Mouse (Mus musculus) hindbrain, embryonic 11.5 days (tissue): Measurements from ENCODE around the gene Trappc2l. TPM values are rescaled to one million over a fixed set of nuclear protein-coding genes. Genes with fewer than 3 reads are reported as not detected.
A peak's percentile ranks its signal among the peaks of the same experiment; 100 is the strongest.

Source experiments
- ATAC-seq: fragments of 200-750 bp; cut with Nextera tagmentation; 2 replicates; pipeline ENCODE4 v1.8.0; 2017; ENCODE audit warnings: mild to moderate bottlenecking, moderate TSS enrichment, moderate library complexity; ENCODE audit not compliant: low FRiP score
- DNase-seq: peaks from one replicate; pipeline ENCODE4 v3.0.0-alpha.2; 2015; ENCODE audit warnings: low spot score
- H3K27ac ChIP-seq: fragments of 300-500 bp; sonication (generic); 2 replicates; pipeline ENCODE4 v1.5.1; 2014; ENCODE audit warnings: mild to moderate bottlenecking, low read depth, low read length
- H3K27me3 ChIP-seq: fragments of 300-500 bp; sonication (generic); 2 replicates; pipeline ENCODE4 v1.6.1; 2014; ENCODE audit warnings: mild to moderate bottlenecking, low read length, moderate library complexity, mixed read lengths; ENCODE audit not compliant: control insufficient read depth, insufficient read depth
- H3K36me3 ChIP-seq: fragments of 300-500 bp; sonication (generic); 2 replicates; pipeline ENCODE4 v1.6.1; 2014; ENCODE audit warnings: mild to moderate bottlenecking, low read length, moderate library complexity, mixed read lengths; ENCODE audit not compliant: control insufficient read depth, insufficient read depth
- H3K4me1 ChIP-seq: fragments of 300-500 bp; sonication (generic); replicated peaks from 2 replicates; pipeline ENCODE4 v1.6.1; 2014; ENCODE audit warnings: low read length, mixed read lengths; ENCODE audit not compliant: control insufficient read depth, insufficient read depth
- H3K4me2 ChIP-seq: fragments of 300-500 bp; sonication (generic); replicated peaks from 2 replicates; pipeline ENCODE4 v1.6.1; 2014; ENCODE audit warnings: mild to moderate bottlenecking, low read depth, low read length
- H3K4me3 ChIP-seq: fragments of 300-500 bp; sonication (generic); 2 replicates; pipeline ENCODE4 v1.5.1; 2014; ENCODE audit warnings: low read depth, low read length
- H3K9ac ChIP-seq: fragments of 300-500 bp; sonication (generic); 2 replicates; pipeline ENCODE4 v1.6.1; 2014; ENCODE audit warnings: low read depth, low read length
- H3K9me3 ChIP-seq: fragments of 300-500 bp; sonication (generic); 2 replicates; pipeline ENCODE4 v1.6.1; 2016; ENCODE audit warnings: low read length; ENCODE audit not compliant: control insufficient read depth
- WGBS: fragments of 180-500 bp; shearing (Covaris S2); extraction: QIAGEN DNeasy Blood & Tissue Kit; methylation state at CpG from one replicate; pipeline ENCODE4 v1.1.7; 2014; 5-methylcytosine and 5-hydroxymethylcytosine counted together
- polyA plus RNA-seq: library from polyadenylated mRNA; unstranded; fragments of >200 nt; fragmentation: Nextera tagmentation; extraction: Ambion mirVana; gene quantifications from 2 replicates; pipeline ENCODE4 v1.2.1, GENCODE M21; 2014

Trappc2l gene
- polyA plus RNA-seq, 1 experiment from 2014 or later, result 48.3 TPM

- 20% methylated on average over 21 of the region's 21 CpGs for WGBS
- peak; percentile 51 for ATAC-seq
- no peaks in the 10 kb centered on the region for H3K27me3 ChIP-seq
- H3K4me3 ChIP-seq, result peak overlapping the region; percentile 65
- no peak for DNase-seq
- peaks cover 7% of the 10 kb centered on the region for H3K36me3 ChIP-seq
- H3K4me1 ChIP-seq, result peaks cover 8% of the 10 kb centered on the region
- no peaks in the 10 kb centered on the region for H3K9me3 ChIP-seq
- H3K9ac ChIP-seq, result peak overlapping the region; percentile 77
- peak overlapping the region; percentile 78 for H3K4me2 ChIP-seq
- no peak overlapping the region for H3K27ac ChIP-seq
Measured at GRCm38 (mm10) chr8:122575735-122576647, 35.4 kb upstream of the Trappc2l start.

GRCm38 (mm10) chr8:122576648-122577022, 34.8 kb upstream of the Trappc2l start, which contains the start of gene Aprt:
Gene Aprt (minus strand): TSS chr8:122576909.
- H3K9me3 ChIP-seq, result no peaks in the 10 kb centered on the region
- under 1% methylated on average over 39 of the region's 39 CpGs for WGBS
- H3K4me3 ChIP-seq, result peak within 1 kb of the TSS; percentile 65
- H3K4me1 ChIP-seq, result peaks cover 8% of the 10 kb centered on the region
- DNase-seq, result peak; percentile 94
- H3K36me3 ChIP-seq, result peaks cover under 1% of the 10 kb centered on the region
- peak within 1 kb of the TSS; percentile 77 for H3K9ac ChIP-seq
- H3K27me3 ChIP-seq, result no peaks in the 10 kb centered on the region
- peak; percentile 88 for ATAC-seq
- H3K4me2 ChIP-seq, result peak within 1 kb of the TSS; percentile 78
- H3K27ac ChIP-seq, result no peak within 1 kb of the TSS

GRCm38 (mm10) chr8:122577116-122577515, 34.3 kb upstream of the Trappc2l start:
- peak; percentile 16; the same call in 1 of the 2 replicates for ATAC-seq
- H3K4me3 ChIP-seq, result peak overlapping the region; percentile 65; the same call in 1 of the 2 replicates
- H3K36me3 ChIP-seq, result no peaks in the 10 kb centered on the region
- H3K4me2 ChIP-seq, result peak overlapping the region; percentile 78
- H3K27me3 ChIP-seq, result no peaks in the 10 kb centered on the region
- 46% methylated on average over 10 of the region's 10 CpGs for WGBS
- no peak overlapping the region for H3K9ac ChIP-seq
- H3K9me3 ChIP-seq, result no peaks in the 10 kb centered on the region
- DNase-seq, result no peak
- peaks cover 8% of the 10 kb centered on the region for H3K4me1 ChIP-seq
- H3K27ac ChIP-seq, result no peak overlapping the region

- H3K27me3 ChIP-seq, result no peaks in the 10 kb centered on the region
- 38% methylated on average over 7 of the region's 7 CpGs for WGBS
- peaks cover 8% of the 10 kb centered on the region for H3K4me1 ChIP-seq
- H3K27ac ChIP-seq, result no peak overlapping the region
- no peak for DNase-seq
- H3K4me2 ChIP-seq, result no peak overlapping the region
- H3K36me3 ChIP-seq, result no peaks in the 10 kb centered on the region
- no peak overlapping the region for H3K9ac ChIP-seq
- no peak overlapping the region for H3K4me3 ChIP-seq
- H3K9me3 ChIP-seq, result no peaks in the 10 kb centered on the region
- ATAC-seq, result no peak
Measured at GRCm38 (mm10) chr8:122579196-122579595, 32.2 kb upstream of the Trappc2l start.

GRCm38 (mm10) chr8:122580926-122581325, 30.5 kb upstream of the Trappc2l start:
- H3K27me3 ChIP-seq, result no peaks in the 10 kb centered on the region
- no peak overlapping the region for H3K4me2 ChIP-seq
- H3K36me3 ChIP-seq, result no peaks in the 10 kb centered on the region
- WGBS, result 64% methylated on average over 15 of the region's 15 CpGs
- DNase-seq, result no peak
- H3K4me3 ChIP-seq, result no peak overlapping the region
- 0 out of 2 replicates have a peak, but pooled peaks cover 3% of the 10 kb centered on the region for H3K4me1 ChIP-seq
- no peaks in the 10 kb centered on the region for H3K9me3 ChIP-seq
- no peak overlapping the region for H3K27ac ChIP-seq
- no peak for ATAC-seq
- no peak overlapping the region for H3K9ac ChIP-seq

GRCm38 (mm10) chr8:122584981-122585380, 26.5 kb upstream of the Trappc2l start:
- H3K9ac ChIP-seq, result no peak overlapping the region
- no peaks in the 10 kb centered on the region for H3K36me3 ChIP-seq
- no peak overlapping the region for H3K27ac ChIP-seq
- WGBS, result 87% methylated on average over 9 of the region's 9 CpGs
- ATAC-seq, result no peak
- H3K9me3 ChIP-seq, result no peaks in the 10 kb centered on the region
- H3K4me2 ChIP-seq, result no peak overlapping the region
- H3K4me1 ChIP-seq, result no peaks in the 10 kb centered on the region
- no peaks in the 10 kb centered on the region for H3K27me3 ChIP-seq
- no peak for DNase-seq
- no peak overlapping the region for H3K4me3 ChIP-seq

- Histone ChIP-seq H3K9ac (no peak overlapping the region), H3K36me3 (no peaks in the 10 kb centered on the region), H3K27ac (no peak overlapping the region), H3K4me3 (no peak overlapping the region), H3K4me1 (no peaks in the 10 kb centered on the region), H3K27me3 (no peaks in the 10 kb centered on the region), H3K9me3 (no peaks in the 10 kb centered on the region), H3K4me2 (no peak overlapping the region)
- no peak for DNase-seq
- no peak for ATAC-seq
- WGBS, result 71% methylated on average over 14 of the region's 14 CpGs
Measured at GRCm38 (mm10) chr8:122585411-122585891, 26.0 kb upstream of the Trappc2l start.

- ATAC-seq (no peak), DNase-seq (no peak)
- Histone ChIP-seq H3K36me3 (no peaks in the 10 kb centered on the region), H3K9me3 (no peaks in the 10 kb centered on the region), H3K4me3 (no peak overlapping the region), H3K27ac (no peak overlapping the region), H3K27me3 (no peaks in the 10 kb centered on the region), H3K4me2 (no peak overlapping the region), H3K9ac (no peak overlapping the region), H3K4me1 (no peaks in the 10 kb centered on the region)
- WGBS, result 61% methylated on average over 7 of the region's 7 CpGs
Measured at GRCm38 (mm10) chr8:122586171-122586570, 25.3 kb upstream of the Trappc2l start.

- H3K9me3 ChIP-seq, result no peaks in the 10 kb centered on the region
- no peak overlapping the region for H3K4me2 ChIP-seq
- no peaks in the 10 kb centered on the region for H3K4me1 ChIP-seq
- no peaks in the 10 kb centered on the region for H3K36me3 ChIP-seq
- no peak overlapping the region for H3K9ac ChIP-seq
- WGBS, result 87% methylated on average over 10 of the region's 10 CpGs
- no peak overlapping the region for H3K27ac ChIP-seq
- no peaks in the 10 kb centered on the region for H3K27me3 ChIP-seq
- H3K4me3 ChIP-seq, result no peak overlapping the region
- DNase-seq (no peak), ATAC-seq (no peak)
Measured at GRCm38 (mm10) chr8:122586749-122587148, 24.7 kb upstream of the Trappc2l start.
